Mouse (Mus musculus): ENCODE measurements around the gene Dcaf5.

Dcaf5 gene

GRCm38 (mm10) chr12:80340936-80341335 lies 95.5 kb downstream of the Dcaf5 start:
- peak; percentile 41 to 51 for DNase-seq (ENCODE audit: low spot score in 2 of 2)

- no peak for DNase-seq (ENCODE audit: low spot score in 2 of 2)
Observed at GRCm38 (mm10) chr12:80334162-80334561, 102.2 kb downstream of the Dcaf5 start.

GRCm38 (mm10) chr12:80331634-80332033 lies 104.8 kb downstream of the Dcaf5 start:
- DNase-seq (ENCODE audit: low spot score in 2 of 2), result no peak

GRCm38 (mm10) chr12:80330819-80331218 lies 105.6 kb downstream of the Dcaf5 start:
- DNase-seq (ENCODE audit: low spot score in 2 of 2), result no peak

GRCm38 (mm10) chr12:80329641-80330040 lies 106.8 kb downstream of the Dcaf5 start:
- no peak for DNase-seq (ENCODE audit: low spot score in 2 of 2)

- DNase-seq (ENCODE audit: low spot score in 2 of 2), result no peak
Observed at GRCm38 (mm10) chr12:80326047-80326446, 110.4 kb downstream of the Dcaf5 start.

- no peak for DNase-seq (ENCODE audit: low spot score in 2 of 2)
Observed at GRCm38 (mm10) chr12:80324785-80325131, 111.6 kb downstream of the Dcaf5 start.

GRCm38 (mm10) chr12:80324051-80324784 lies 112.2 kb downstream of the Dcaf5 start:
- DNase-seq (ENCODE audit: low spot score in 2 of 2), result no peak

GRCm38 (mm10) chr12:80323371-80324050 lies 112.9 kb downstream of the Dcaf5 start:
- DNase-seq (ENCODE audit: low spot score in 2 of 2), result no peak

GRCm38 (mm10) chr12:80322494-80322893 lies 113.9 kb downstream of the Dcaf5 start:
- no peak for DNase-seq (ENCODE audit: low spot score in 2 of 2)

GRCm38 (mm10) chr12:80319062-80319461 lies 117.3 kb downstream of the Dcaf5 start:
- DNase-seq (ENCODE audit: low spot score in 2 of 2), result no peak

- no peak for DNase-seq (ENCODE audit: low spot score in 2 of 2)
Observed at GRCm38 (mm10) chr12:80315321-80315720, 121.1 kb downstream of the Dcaf5 start.

- DNase-seq (ENCODE audit: low spot score in 2 of 2), result no peak
Observed at GRCm38 (mm10) chr12:80311959-80312669, 124.3 kb downstream of the Dcaf5 start.

- DNase-seq (ENCODE audit: low spot score in 2 of 2), result no peak
Observed at GRCm38 (mm10) chr12:80307556-80307955, 128.8 kb downstream of the Dcaf5 start.

GRCm38 (mm10) chr12:80304518-80304917 lies 131.9 kb downstream of the Dcaf5 start:
- no peak for DNase-seq (ENCODE audit: low spot score in 2 of 2)

- DNase-seq (ENCODE audit: low spot score in 2 of 2), result peak; percentile 17 to 26
Observed at GRCm38 (mm10) chr12:80300833-80301456, 135.5 kb downstream of the Dcaf5 start.

GRCm38 (mm10) chr12:80298714-80299113 lies 137.7 kb downstream of the Dcaf5 start:
- DNase-seq (ENCODE audit: low spot score in 2 of 2), result no peak

GRCm38 (mm10) chr12:80291895-80292435 lies 144.4 kb downstream of the Dcaf5 start:
- no peak for DNase-seq (ENCODE audit: low spot score in 2 of 2)

- DNase-seq (ENCODE audit: low spot score in 2 of 2), result peak; percentile 12 to 28
Observed at GRCm38 (mm10) chr12:80290964-80291363, 145.4 kb downstream of the Dcaf5 start.

- no peak for DNase-seq (ENCODE audit: low spot score in 2 of 2)
Observed at GRCm38 (mm10) chr12:80290483-80290882, 145.9 kb downstream of the Dcaf5 start.

- DNase-seq (ENCODE audit: low spot score in 2 of 2), result no peak
Observed at GRCm38 (mm10) chr12:80289722-80290121, 146.7 kb downstream of the Dcaf5 start.

GRCm38 (mm10) chr12:80285890-80286289 lies 150.5 kb downstream of the Dcaf5 start:
- no peak for DNase-seq (ENCODE audit: low spot score in 2 of 2)
